Mouse (Mus musculus) lung, embryonic 15.5 days (tissue): ENCODE results near the gene Srsf2. TPM values are rescaled to one million over a fixed set of nuclear protein-coding genes. Genes with fewer than 3 reads are reported as not detected.
"Not testable (repeated sequence)": the region's sequence is repeated elsewhere in the genome, so short reads cannot be mapped to it uniquely, and the experiment has no call there.

Source experiments
- ATAC-seq: fragments of 200-750 bp; cut with Nextera tagmentation; 2 replicates; pipeline ENCODE4 v1.8.0; 2017; ENCODE audit warnings: moderate number of reproducible peaks, borderline replicate concordance; ENCODE audit not compliant: low FRiP score, low TSS enrichment; ENCODE audit errors: extremely low read depth
- H3K27ac ChIP-seq: fragments of 300-500 bp; sonication (generic); 2 replicates; pipeline ENCODE4 v1.5.1; 2015; ENCODE audit warnings: moderate library complexity, mild to moderate bottlenecking, inconsistent platforms
- H3K27me3 ChIP-seq: fragments of 300-500 bp; sonication (generic); 2 replicates; pipeline ENCODE4 v1.6.1; 2015; ENCODE audit warnings: inconsistent platforms
- H3K36me3 ChIP-seq: fragments of 300-500 bp; sonication (generic); 2 replicates; pipeline ENCODE4 v1.6.1; 2015; ENCODE audit warnings: inconsistent platforms
- H3K4me1 ChIP-seq: fragments of 300-500 bp; sonication (generic); 2 replicates; pipeline ENCODE4 v1.6.1; 2015; ENCODE audit warnings: inconsistent platforms
- H3K4me2 ChIP-seq: fragments of 300-500 bp; sonication (generic); 2 replicates; pipeline ENCODE4 v1.6.1; 2015; ENCODE audit warnings: inconsistent platforms, mild to moderate bottlenecking, moderate library complexity
- H3K4me3 ChIP-seq: fragments of 300-500 bp; sonication (generic); 2 replicates; pipeline ENCODE4 v1.5.1; 2015; ENCODE audit warnings: mild to moderate bottlenecking, inconsistent platforms
- H3K9ac ChIP-seq: fragments of 300-500 bp; sonication (generic); 2 replicates; pipeline ENCODE4 v1.6.1; 2015; ENCODE audit warnings: inconsistent platforms
- H3K9me3 ChIP-seq: fragments of 300-500 bp; sonication (generic); 2 replicates; pipeline ENCODE4 v1.6.1; 2016; ENCODE audit warnings: inconsistent platforms
- WGBS: fragments of 180-500 bp; shearing (Covaris S2); methylation state at CpG from one replicate; pipeline ENCODE4 v1.1.7; 2015; 5-methylcytosine and 5-hydroxymethylcytosine counted together
- polyA plus RNA-seq: library from polyadenylated mRNA; unstranded; fragments of >200 nt; fragmentation: Nextera tagmentation; extraction: Ambion mirVana; gene quantifications from 2 replicates; pipeline ENCODE4 v1.2.1, GENCODE M21; 2015

Gene Srsf2
- polyA plus RNA-seq, 1 experiment from 2014 or later = 876 TPM

DNA sequence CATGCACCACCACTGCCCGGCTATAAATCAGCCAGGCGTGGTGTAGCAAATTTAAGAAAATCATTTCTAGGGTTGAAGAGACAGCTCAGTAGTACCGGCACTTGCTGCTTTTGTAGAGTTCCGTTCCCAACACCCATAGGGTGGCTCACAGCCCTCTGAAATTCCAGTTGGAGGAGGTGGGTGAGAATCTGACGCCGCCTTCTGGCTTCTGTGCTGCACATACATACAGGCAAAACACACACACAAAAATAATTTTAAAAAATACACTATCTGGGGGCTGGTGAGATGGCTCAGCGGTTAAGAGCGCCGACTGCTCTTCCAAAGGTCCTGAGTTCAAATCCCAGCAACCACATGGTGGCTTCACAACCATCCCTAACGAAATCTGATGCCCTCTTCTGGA, 29.0 kb downstream of the Srsf2 start:
- H3K4me2 ChIP-seq, H3K9ac ChIP-seq, H3K4me3 ChIP-seq, H3K27me3 ChIP-seq, ATAC-seq, H3K27ac ChIP-seq, H3K9me3 ChIP-seq, H3K36me3 ChIP-seq: not testable (repeated sequence)
- peaks cover 38% of the 10 kb centered on the region for H3K4me1 ChIP-seq
- WGBS = 94% methylated on average over 10 of the region's 10 CpGs

DNA sequence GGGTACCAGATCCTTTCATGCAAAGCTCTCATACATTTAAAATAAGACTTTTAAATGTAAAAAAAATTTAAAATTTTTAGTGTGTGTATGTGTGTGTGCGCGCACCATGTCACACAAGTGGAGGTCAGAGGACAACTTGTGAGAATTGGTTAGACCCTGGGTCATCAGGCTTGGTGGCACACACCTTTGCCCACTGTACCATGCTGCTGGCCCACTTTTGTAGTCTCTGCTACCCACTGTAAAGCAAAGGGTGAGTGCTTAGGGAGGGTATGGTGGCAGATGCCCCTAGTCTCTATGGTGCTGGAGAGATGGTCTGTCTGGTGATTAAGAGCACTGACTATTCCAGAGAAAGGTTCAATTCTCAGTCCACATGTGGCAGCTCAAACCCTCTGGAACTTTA, 29.6 kb downstream of the Srsf2 start:
- H3K4me3 ChIP-seq = no peak overlapping the region
- H3K27me3 ChIP-seq = no peaks in the 10 kb centered on the region
- H3K4me2 ChIP-seq = no peak overlapping the region
- ATAC-seq = no peak
- H3K27ac ChIP-seq = no peak overlapping the region
- H3K9ac ChIP-seq = no peak overlapping the region
- 100% methylated on average over 2 of the region's 2 CpGs for WGBS
- no peaks in the 10 kb centered on the region for H3K9me3 ChIP-seq
- H3K36me3 ChIP-seq = no peaks in the 10 kb centered on the region
- H3K4me1 ChIP-seq = peaks cover 34% of the 10 kb centered on the region

DNA sequence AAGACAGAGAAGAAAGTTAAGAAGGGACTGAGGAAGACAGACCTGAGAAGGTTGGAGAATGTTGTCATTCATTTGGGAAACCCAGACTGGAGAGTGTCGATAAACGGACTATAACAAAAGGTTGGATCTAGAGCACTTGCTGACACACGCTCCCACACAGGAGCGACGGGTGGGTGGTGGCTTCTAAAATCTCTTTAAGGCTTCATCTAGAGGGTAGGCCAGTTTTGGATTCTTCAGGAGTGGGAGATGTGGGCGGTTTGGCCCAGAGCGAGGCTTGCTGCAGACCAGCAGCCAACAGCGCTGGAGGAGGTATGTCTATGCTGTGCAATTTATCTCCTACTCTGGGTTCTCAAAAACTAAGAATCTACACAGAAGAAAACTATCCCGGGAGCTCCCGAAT, 30.3 kb downstream of the Srsf2 start:
- H3K9ac ChIP-seq = no peak overlapping the region
- no peak overlapping the region for H3K27ac ChIP-seq

DNA sequence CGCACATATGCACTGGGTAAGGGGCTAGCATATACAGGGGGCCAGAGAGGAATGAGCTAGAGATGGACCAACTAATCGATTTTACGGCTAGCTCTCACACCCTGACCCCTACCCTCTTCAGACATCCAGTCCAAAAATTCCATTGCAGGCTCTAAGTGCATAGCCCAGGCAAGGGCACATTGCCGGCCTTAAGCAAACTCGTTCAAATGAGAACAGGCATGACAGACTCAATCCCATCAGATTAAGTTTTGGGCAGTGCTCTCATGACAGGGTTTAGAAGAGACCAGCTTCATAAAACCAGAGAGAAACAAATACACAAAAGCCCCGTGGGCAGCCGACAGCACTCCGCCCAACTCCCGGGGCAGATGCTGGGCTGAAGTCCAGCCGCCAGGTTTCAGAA, 30.7 kb downstream of the Srsf2 start:
- H3K4me1 ChIP-seq = peaks cover 28% of the 10 kb centered on the region
- no peaks in the 10 kb centered on the region for H3K9me3 ChIP-seq
- no peaks in the 10 kb centered on the region for H3K27me3 ChIP-seq
- no peak for ATAC-seq
- H3K4me2 ChIP-seq = no peak overlapping the region
- H3K36me3 ChIP-seq = no peaks in the 10 kb centered on the region
- no peak overlapping the region for H3K4me3 ChIP-seq
- no peak overlapping the region for H3K9ac ChIP-seq
- H3K27ac ChIP-seq = no peak overlapping the region
- WGBS = 58% methylated on average over 10 of the region's 10 CpGs

More for the DNA sequence above, 30.3 kb downstream of the Srsf2 start:
- 83% methylated on average over 10 of the region's 10 CpGs for WGBS
- ATAC-seq = no peak
- Histone ChIP-seq H3K9me3 (no peaks in the 10 kb centered on the region), H3K4me2 (no peak overlapping the region), H3K36me3 (no peaks in the 10 kb centered on the region), H3K27me3 (no peaks in the 10 kb centered on the region), H3K4me3 (no peak overlapping the region), H3K4me1 (peaks cover 30% of the 10 kb centered on the region)

DNA sequence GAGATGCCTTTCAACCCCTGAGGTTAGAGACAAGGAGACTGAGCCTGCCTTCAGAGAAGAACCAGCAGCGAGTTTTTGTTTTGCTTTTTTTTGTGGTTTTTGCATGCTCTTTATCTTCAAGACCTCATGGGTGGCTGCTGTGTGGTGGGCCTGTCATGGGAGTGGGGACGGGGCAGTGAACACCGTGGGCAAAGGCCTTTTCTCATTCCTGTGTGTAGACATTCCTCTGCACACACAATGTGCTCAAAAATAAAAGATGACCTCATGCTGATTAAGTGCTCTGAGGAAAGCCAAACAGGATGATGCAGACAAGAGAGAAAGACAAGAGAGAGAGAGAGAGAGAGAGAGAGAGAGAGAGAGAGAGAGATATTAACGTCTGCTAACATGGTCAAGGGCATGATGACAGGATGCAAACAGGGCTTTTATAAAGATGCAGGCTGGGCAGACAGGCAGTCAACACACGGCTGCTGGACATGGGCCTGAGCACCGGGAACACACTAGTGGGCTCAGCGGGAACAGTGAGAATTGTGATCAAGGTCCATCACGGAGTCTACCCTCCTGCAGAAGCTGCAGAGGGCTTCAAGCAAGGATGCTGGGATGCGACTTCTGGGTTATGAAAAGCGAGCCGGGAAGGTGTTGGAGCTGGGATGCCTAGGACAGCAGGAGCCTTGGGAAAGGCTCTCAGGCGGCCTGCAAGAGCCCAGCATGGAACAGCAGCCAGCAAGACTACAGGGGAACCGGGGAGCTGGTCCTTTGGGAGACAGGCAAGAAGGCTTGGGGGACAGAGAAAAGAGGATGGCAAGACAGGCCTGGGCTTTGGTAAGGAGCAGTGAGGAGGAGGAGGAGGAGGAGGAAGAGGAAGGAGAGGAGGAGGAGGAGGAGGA, 31.6 kb downstream of the Srsf2 start:
- peaks cover 23% of the 10 kb centered on the region for H3K4me1 ChIP-seq
- H3K9me3 ChIP-seq = no peaks in the 10 kb centered on the region
- H3K4me2 ChIP-seq = no peak overlapping the region
- no peak for ATAC-seq
- 54% methylated on average over 13 of the region's 13 CpGs for WGBS
- H3K27ac ChIP-seq = peak overlapping the region; percentile 51; the same call in 1 of the 2 replicates
- no peaks in the 10 kb centered on the region for H3K36me3 ChIP-seq
- no peaks in the 10 kb centered on the region for H3K27me3 ChIP-seq
- no peak overlapping the region for H3K9ac ChIP-seq
- no peak overlapping the region for H3K4me3 ChIP-seq

DNA sequence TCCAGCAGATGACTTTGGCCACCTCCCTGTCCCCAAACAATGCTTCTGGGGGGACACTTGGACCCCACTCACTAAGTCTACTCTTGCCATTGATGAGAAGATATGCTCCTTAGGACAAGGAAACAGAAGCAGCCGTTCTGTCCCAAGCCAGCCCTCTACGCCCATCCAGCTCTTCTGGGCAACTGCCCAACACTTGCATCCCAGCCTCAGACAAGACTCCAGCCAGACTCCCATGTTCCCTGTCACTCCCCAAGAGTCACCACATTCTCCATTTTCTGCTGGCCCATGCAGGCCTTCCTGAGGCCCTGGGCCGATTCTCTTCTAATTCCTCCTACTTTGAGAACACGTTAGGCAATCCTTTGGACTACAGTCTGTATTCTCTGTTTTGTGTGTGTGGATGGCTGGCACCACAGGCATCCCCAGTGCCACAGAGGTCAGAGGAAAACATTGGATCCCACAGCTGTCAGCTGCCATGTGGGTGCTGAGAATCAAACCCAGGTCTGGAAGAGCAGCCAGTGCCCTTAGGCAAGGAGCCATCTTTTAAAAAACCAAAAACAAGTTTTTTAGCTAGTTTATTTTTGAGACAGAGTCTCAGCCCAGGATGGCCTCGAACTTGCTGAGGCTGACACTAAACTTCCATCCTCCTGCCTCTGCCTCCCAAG, 32.8 kb downstream of the Srsf2 start:
- Histone ChIP-seq H3K27me3 (no peaks in the 10 kb centered on the region), H3K9ac (no peak overlapping the region), H3K27ac (no peak overlapping the region; the same call in 1 of the 2 replicates), H3K9me3 (no peaks in the 10 kb centered on the region), H3K4me2 (no peak overlapping the region), H3K4me1 (peaks cover 28% of the 10 kb centered on the region), H3K36me3 (no peaks in the 10 kb centered on the region), H3K4me3 (no peak overlapping the region)
- WGBS = 69% methylated on average over 5 of the region's 5 CpGs
- ATAC-seq = no peak

DNA sequence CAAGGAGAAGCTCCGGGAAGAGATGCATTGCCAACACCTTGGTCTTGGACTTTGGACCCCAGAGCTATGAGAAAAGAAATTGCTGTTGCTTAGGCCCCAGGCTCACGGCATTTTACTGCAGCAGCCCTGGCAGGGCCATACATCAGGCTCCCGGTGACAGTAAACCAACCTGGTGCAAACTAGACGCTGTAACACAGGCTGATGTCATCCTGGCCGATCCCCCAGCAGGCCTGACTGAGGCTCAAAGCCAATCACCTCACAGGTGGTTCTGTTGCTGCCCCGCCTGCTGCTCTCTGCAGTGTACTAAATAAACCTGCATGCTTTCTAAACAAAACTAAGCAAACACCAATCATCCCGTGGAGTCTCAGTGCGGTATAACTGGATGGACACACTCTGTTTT, 34.2 kb downstream of the Srsf2 start:
- Histone ChIP-seq H3K27ac (no peak overlapping the region), H3K9ac (no peak overlapping the region)

DNA sequence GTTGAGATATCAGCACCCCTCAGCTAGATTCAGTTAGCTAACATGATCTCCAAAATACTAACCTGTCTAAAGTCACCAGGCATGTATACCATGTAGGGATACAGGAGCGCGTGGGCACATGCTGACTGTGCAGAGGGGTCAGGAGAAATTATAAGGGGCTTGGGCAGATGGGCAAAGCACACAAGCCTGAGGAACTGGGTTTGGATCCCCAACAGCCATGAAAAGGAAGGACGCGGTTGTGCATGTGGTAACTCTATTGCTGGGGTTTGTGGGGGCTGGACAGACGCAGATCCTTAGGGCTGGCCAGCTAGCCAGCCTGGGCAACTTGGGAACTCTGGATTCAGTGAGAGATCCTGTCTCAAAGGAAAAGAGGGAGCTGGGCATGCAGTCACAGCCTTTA, 35.3 kb downstream of the Srsf2 start:
- H3K4me3 ChIP-seq = no peak overlapping the region
- peaks cover 53% of the 10 kb centered on the region for H3K4me1 ChIP-seq
- no peak for ATAC-seq
- H3K9me3 ChIP-seq = no peaks in the 10 kb centered on the region
- H3K36me3 ChIP-seq = no peaks in the 10 kb centered on the region
- no peak overlapping the region for H3K27ac ChIP-seq
- H3K9ac ChIP-seq = no peak overlapping the region
- no peak overlapping the region for H3K4me2 ChIP-seq
- H3K27me3 ChIP-seq = no peaks in the 10 kb centered on the region
- WGBS = 94% methylated on average over 5 of the region's 5 CpGs

More for the DNA sequence above, 34.2 kb downstream of the Srsf2 start:
- 42% methylated on average over 8 of the region's 8 CpGs for WGBS
- ATAC-seq = no peak
- Histone ChIP-seq H3K4me2 (no peak overlapping the region), H3K4me1 (peaks cover 41% of the 10 kb centered on the region), H3K36me3 (no peaks in the 10 kb centered on the region), H3K9me3 (no peaks in the 10 kb centered on the region), H3K27me3 (no peaks in the 10 kb centered on the region), H3K4me3 (no peak overlapping the region)

DNA sequence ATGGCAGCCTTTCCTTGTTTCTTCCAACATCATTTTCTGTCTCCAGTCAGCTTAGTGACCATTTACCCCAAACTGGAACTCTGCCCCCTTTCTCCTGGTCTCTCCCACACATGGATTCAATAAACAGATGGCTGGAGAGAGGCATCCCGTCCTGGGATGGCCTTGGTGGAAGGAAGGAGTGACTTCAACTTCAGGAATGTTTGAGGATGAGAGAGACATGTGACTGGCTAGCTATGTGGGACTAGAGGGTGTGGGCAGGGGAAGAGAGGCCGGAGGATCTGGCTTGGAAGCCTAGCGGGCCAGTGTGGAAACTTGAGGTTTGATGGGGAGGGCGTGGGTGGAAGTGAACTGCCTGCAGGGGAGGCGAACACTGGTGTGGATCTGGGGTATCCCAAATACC, 36.1 kb downstream of the Srsf2 start:
- Histone ChIP-seq H3K4me1 (peaks cover 54% of the 10 kb centered on the region), H3K4me3 (no peak overlapping the region), H3K27ac (no peak overlapping the region), H3K4me2 (no peak overlapping the region), H3K27me3 (no peaks in the 10 kb centered on the region), H3K36me3 (no peaks in the 10 kb centered on the region), H3K9me3 (no peaks in the 10 kb centered on the region), H3K9ac (no peak overlapping the region)
- ATAC-seq = no peak
- WGBS = 73% methylated on average over 5 of the region's 5 CpGs

DNA sequence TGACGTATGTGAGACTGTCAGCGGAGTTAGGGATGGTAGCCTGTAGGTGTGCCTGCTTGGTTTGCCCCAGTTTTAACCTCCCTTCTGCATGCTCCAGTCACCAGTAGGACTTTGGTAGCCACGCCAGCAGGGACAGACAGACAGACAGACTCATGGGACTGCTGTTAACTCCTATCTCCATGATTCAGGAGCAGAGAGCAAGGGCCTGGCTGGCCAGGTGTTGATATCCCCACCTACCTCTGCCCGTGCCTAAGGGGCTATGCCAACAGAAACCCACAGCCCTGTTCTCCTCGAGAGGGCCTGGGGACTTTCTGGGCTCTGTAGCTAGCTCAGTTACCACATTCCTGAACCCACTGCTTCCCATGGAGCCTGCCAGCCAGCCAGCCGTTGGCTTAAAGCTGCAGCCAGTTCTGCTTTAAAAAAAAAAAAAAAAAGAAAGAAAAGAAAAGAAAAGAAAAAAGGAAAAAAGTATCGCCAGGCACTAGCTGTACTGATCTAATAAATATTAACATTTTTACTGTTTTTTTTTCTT, 37.9 kb downstream of the Srsf2 start:
- peaks cover 50% of the 10 kb centered on the region for H3K4me1 ChIP-seq
- 32% methylated on average over 7 of the region's 7 CpGs for WGBS
- H3K9ac ChIP-seq = no peak overlapping the region

DNA sequence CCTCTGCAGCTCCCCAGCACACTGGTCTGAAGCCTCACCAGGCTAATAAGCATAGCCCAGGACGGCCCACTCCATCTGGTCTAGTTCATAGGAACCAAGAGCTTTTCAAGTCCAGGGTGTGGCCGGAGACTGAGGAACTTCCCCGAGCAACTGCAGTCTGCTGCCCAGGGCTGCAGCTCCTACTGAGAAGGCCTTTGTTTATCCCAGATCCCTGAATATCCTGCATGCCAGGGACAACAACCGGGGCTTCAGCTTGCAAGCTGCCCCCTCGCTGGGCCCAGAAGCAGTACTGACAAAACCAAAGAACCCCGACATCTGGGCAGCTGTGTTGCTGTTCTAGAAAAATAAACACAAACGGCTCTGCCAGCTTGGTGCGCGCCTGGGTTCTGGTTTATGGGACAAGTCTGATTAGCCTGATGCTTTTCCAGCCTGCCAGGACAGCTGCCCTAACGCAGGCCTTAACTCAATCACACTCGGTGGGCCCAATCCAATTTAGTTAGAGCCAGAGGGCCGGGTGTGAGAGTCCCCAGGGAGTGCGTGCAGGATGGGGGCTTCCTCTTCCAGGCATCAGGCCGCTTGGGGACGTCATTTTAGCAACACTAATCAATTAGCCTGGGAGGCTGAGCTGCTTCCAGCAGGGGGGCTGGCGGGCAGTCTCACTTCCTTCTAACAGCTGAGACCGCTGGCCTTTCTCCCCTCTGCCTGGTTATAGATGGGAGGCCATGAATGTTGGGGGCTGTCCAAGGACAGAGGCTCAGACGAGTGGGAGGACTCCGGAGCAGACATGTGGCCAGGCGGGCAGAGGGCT, 38.6 kb downstream of the Srsf2 start:
- H3K36me3 ChIP-seq = no peaks in the 10 kb centered on the region
- peak overlapping the region; percentile 36 for H3K4me2 ChIP-seq
- ATAC-seq = peak; percentile 86
- H3K9me3 ChIP-seq = no peaks in the 10 kb centered on the region
- H3K4me1 ChIP-seq = peaks cover 50% of the 10 kb centered on the region
- 21% methylated on average over 20 of the region's 20 CpGs for WGBS
- no peak overlapping the region for H3K4me3 ChIP-seq
- H3K9ac ChIP-seq = no peak overlapping the region
- H3K27ac ChIP-seq = peak overlapping the region; percentile 91
- H3K27me3 ChIP-seq = no peaks in the 10 kb centered on the region; the same call in 1 of the 2 replicates

More for the DNA sequence above, 37.9 kb downstream of the Srsf2 start:
- no peak for ATAC-seq
- Histone ChIP-seq H3K4me3 (no peak overlapping the region), H3K27ac (peak overlapping the region; percentile 91), H3K36me3 (no peaks in the 10 kb centered on the region), H3K27me3 (no peaks in the 10 kb centered on the region; the same call in 1 of the 2 replicates), H3K4me2 (peak overlapping the region; percentile 36), H3K9me3 (no peaks in the 10 kb centered on the region)
